Mouse (Mus musculus) embryonic facial prominence, embryonic 12.5 days (tissue): ENCODE measurements around the gene Mapk13. TPM values are rescaled to one million over a fixed set of nuclear protein-coding genes. Genes with fewer than 3 reads are reported as not detected.

Source experiments
- ATAC-seq: fragments of 200-750 bp; cut with Nextera tagmentation; 2 replicates; pipeline ENCODE4 v1.8.0; 2017; ENCODE audit not compliant: insufficient number of reproducible peaks, insufficient read depth, low FRiP score, low TSS enrichment
- H3K27ac ChIP-seq: fragments of 300-500 bp; sonication (generic); 2 replicates; pipeline ENCODE4 v1.5.1; 2016; ENCODE audit warnings: mild to moderate bottlenecking
- H3K27me3 ChIP-seq: fragments of 300-500 bp; sonication (generic); 2 replicates; pipeline ENCODE4 v1.6.1; 2016; ENCODE audit warnings: mild to moderate bottlenecking, moderate library complexity
- H3K36me3 ChIP-seq: fragments of 300-500 bp; sonication (generic); 2 replicates; pipeline ENCODE4 v1.6.1; 2016; ENCODE audit warnings: mild to moderate bottlenecking
- H3K4me1 ChIP-seq: fragments of 300-500 bp; sonication (generic); 2 replicates; pipeline ENCODE4 v1.6.1; 2016
- H3K4me2 ChIP-seq: fragments of 300-500 bp; sonication (generic); replicated peaks from 2 replicates; pipeline ENCODE4 v1.6.1; 2016; ENCODE audit warnings: mild to moderate bottlenecking, moderate library complexity
- H3K4me3 ChIP-seq: fragments of 300-500 bp; sonication (generic); 2 replicates; pipeline ENCODE4 v1.5.1; 2016; ENCODE audit warnings: mild to moderate bottlenecking
- H3K9ac ChIP-seq: fragments of 300-500 bp; sonication (generic); 2 replicates; pipeline ENCODE4 v1.6.1; 2016; ENCODE audit warnings: mild to moderate bottlenecking, moderate library complexity
- H3K9me3 ChIP-seq: fragments of 300-500 bp; sonication (generic); 2 replicates; pipeline ENCODE4 v1.6.1; 2016; ENCODE audit warnings: mild to moderate bottlenecking, moderate library complexity
- WGBS: fragments of 180-500 bp; shearing (Covaris S2); methylation state at CpG from one replicate; pipeline ENCODE4 v1.1.7; 2016; 5-methylcytosine and 5-hydroxymethylcytosine counted together
- polyA plus RNA-seq: library from polyadenylated mRNA; unstranded; fragments of >200 nt; fragmentation: Nextera tagmentation; extraction: Ambion mirVana; gene quantifications from 2 replicates; pipeline ENCODE4 v1.2.1, GENCODE M21; 2016

Mapk13 gene
- polyA plus RNA-seq, 1 experiment from 2014 or later: 22.1 TPM

- Histone ChIP-seq H3K4me1 (no peaks in the 10 kb centered on the region), H3K4me3 (no peak overlapping the region), H3K36me3 (peaks cover 93% of the 10 kb centered on the region), H3K4me2 (no peak overlapping the region), H3K27me3 (no peaks in the 10 kb centered on the region), H3K27ac (no peak overlapping the region), H3K9me3 (no peaks in the 10 kb centered on the region), H3K9ac (no peak overlapping the region)
- 96% methylated on average over 25 of the region's 25 CpGs for WGBS
- ATAC-seq: no peak
Observed at GRCm38 (mm10) chr17:28816875-28817811, 48.0 kb downstream of the Mapk13 start.

GRCm38 (mm10) chr17:28820189-28820588 lies 51.1 kb downstream of the Mapk13 start:
- H3K9ac ChIP-seq: no peak overlapping the region
- no peaks in the 10 kb centered on the region for H3K27me3 ChIP-seq
- H3K4me2 ChIP-seq: no peak overlapping the region
- no peak overlapping the region for H3K27ac ChIP-seq
- WGBS: 85% methylated on average over 2 of the region's 2 CpGs
- H3K9me3 ChIP-seq: no peaks in the 10 kb centered on the region
- peaks cover 96% of the 10 kb centered on the region for H3K36me3 ChIP-seq
- H3K4me1 ChIP-seq: no peaks in the 10 kb centered on the region
- H3K4me3 ChIP-seq: no peak overlapping the region
- ATAC-seq: no peak

- no peak overlapping the region for H3K9ac ChIP-seq
- peaks cover 97% of the 10 kb centered on the region for H3K36me3 ChIP-seq
- 89% methylated on average over 13 of the region's 13 CpGs for WGBS
- H3K4me3 ChIP-seq: no peak overlapping the region
- ATAC-seq: no peak
- H3K9me3 ChIP-seq: no peaks in the 10 kb centered on the region
- no peak overlapping the region for H3K27ac ChIP-seq
- no peaks in the 10 kb centered on the region for H3K27me3 ChIP-seq
- no peaks in the 10 kb centered on the region for H3K4me1 ChIP-seq
- no peak overlapping the region for H3K4me2 ChIP-seq
Observed at GRCm38 (mm10) chr17:28823004-28823745, 54.1 kb downstream of the Mapk13 start.

GRCm38 (mm10) chr17:28823749-28824148 lies 54.7 kb downstream of the Mapk13 start:
- ATAC-seq: no peak
- H3K4me1 ChIP-seq: no peaks in the 10 kb centered on the region
- no peaks in the 10 kb centered on the region for H3K27me3 ChIP-seq
- no peak overlapping the region for H3K27ac ChIP-seq
- no peak overlapping the region for H3K4me3 ChIP-seq
- 87% methylated on average over 11 of the region's 11 CpGs for WGBS
- H3K36me3 ChIP-seq: peaks cover 97% of the 10 kb centered on the region
- no peak overlapping the region for H3K9ac ChIP-seq
- H3K9me3 ChIP-seq: no peaks in the 10 kb centered on the region
- no peak overlapping the region for H3K4me2 ChIP-seq

- Histone ChIP-seq H3K36me3 (peaks cover 99% of the 10 kb centered on the region), H3K4me2 (no peak overlapping the region), H3K27ac (no peak overlapping the region), H3K4me3 (no peak overlapping the region), H3K27me3 (no peaks in the 10 kb centered on the region), H3K9me3 (no peaks in the 10 kb centered on the region), H3K9ac (no peak overlapping the region), H3K4me1 (no peaks in the 10 kb centered on the region)
- WGBS: 82% methylated on average over 6 of the region's 6 CpGs
- ATAC-seq: no peak
Observed at GRCm38 (mm10) chr17:28824896-28825295, 55.8 kb downstream of the Mapk13 start.

- Histone ChIP-seq H3K4me1 (no peaks in the 10 kb centered on the region), H3K27me3 (no peaks in the 10 kb centered on the region), H3K9ac (no peak overlapping the region), H3K9me3 (no peaks in the 10 kb centered on the region), H3K4me2 (no peak overlapping the region), H3K4me3 (no peak overlapping the region), H3K36me3 (peaks cover 99% of the 10 kb centered on the region), H3K27ac (no peak overlapping the region)
- 83% methylated on average over 6 of the region's 6 CpGs for WGBS
- no peak for ATAC-seq
Observed at GRCm38 (mm10) chr17:28825359-28826041, 56.4 kb downstream of the Mapk13 start.

GRCm38 (mm10) chr17:28827665-28828231 lies 58.7 kb downstream of the Mapk13 start:
- Histone ChIP-seq H3K36me3 (peaks cover 98% of the 10 kb centered on the region), H3K9ac (no peak overlapping the region), H3K9me3 (no peaks in the 10 kb centered on the region), H3K4me3 (no peak overlapping the region), H3K27me3 (no peaks in the 10 kb centered on the region), H3K4me1 (no peaks in the 10 kb centered on the region), H3K4me2 (no peak overlapping the region), H3K27ac (no peak overlapping the region)
- 89% methylated on average over 8 of the region's 8 CpGs for WGBS
- no peak for ATAC-seq

- H3K27ac ChIP-seq: no peak overlapping the region
- H3K4me1 ChIP-seq: no peaks in the 10 kb centered on the region
- H3K27me3 ChIP-seq: no peaks in the 10 kb centered on the region
- 80% methylated on average over 14 of the region's 14 CpGs for WGBS
- no peaks in the 10 kb centered on the region for H3K9me3 ChIP-seq
- H3K4me3 ChIP-seq: no peak overlapping the region
- ATAC-seq: no peak
- no peak overlapping the region for H3K4me2 ChIP-seq
- H3K9ac ChIP-seq: no peak overlapping the region
- peaks cover 95% of the 10 kb centered on the region for H3K36me3 ChIP-seq
Observed at GRCm38 (mm10) chr17:28829120-28829519, 60.0 kb downstream of the Mapk13 start.

Other genes with a start within 250 kb of the Mapk13 start
- gene Armc12, start 238.5 kb upstream of the Mapk13 start, polyA plus RNA-seq: not detected in 2 replicates
- not detected in 2 replicates for gene Clpsl2, start 219.9 kb upstream of the Mapk13 start, polyA plus RNA-seq
- gene Clps, start 208.5 kb upstream of the Mapk13 start, polyA plus RNA-seq: not detected in 2 replicates
- 0.60 and 0.84 TPM in 2 replicates for gene Lhfpl5, start 193.7 kb upstream of the Mapk13 start, polyA plus RNA-seq
- gene Srpk1, start 146.6 kb upstream of the Mapk13 start, polyA plus RNA-seq: 95.1 and 96.2 TPM in 2 replicates
- 0.17 and 0.73 TPM in 2 replicates for gene Slc26a8, start 79.1 kb upstream of the Mapk13 start, polyA plus RNA-seq
- gene Mapk14, start 78.0 kb upstream of the Mapk13 start, polyA plus RNA-seq: 48.8 and 52.4 TPM in 2 replicates
- gene AC170998.1, start 43.2 kb upstream of the Mapk13 start, polyA plus RNA-seq: 3.5 and 5.3 TPM in 2 replicates
- 14.7 and 16.5 TPM in 2 replicates for gene Brpf3, start 31.8 kb downstream of the Mapk13 start, polyA plus RNA-seq
- gene Pnpla1, start 89.1 kb downstream of the Mapk13 start, polyA plus RNA-seq: 0.05 and 0.06 TPM in 2 replicates
- 0.13 and 0.15 TPM in 2 replicates for gene 4930539E08Rik, start 146.0 kb downstream of the Mapk13 start, polyA plus RNA-seq
- gene Pxt1, start 174.5 kb downstream of the Mapk13 start, polyA plus RNA-seq: not detected in 2 replicates
- 122 and 127 TPM in 2 replicates for gene Kctd20, start 182.7 kb downstream of the Mapk13 start, polyA plus RNA-seq
- 136 and 137 TPM in 2 replicates for gene Stk38, start 238.7 kb downstream of the Mapk13 start, polyA plus RNA-seq